Mouse (Mus musculus) common myeloid progenitor, adult 5-6 weeks (primary cell): Measurements from ENCODE around the gene Tdp2. TPM values are rescaled to one million over a fixed set of nuclear protein-coding genes. Genes with fewer than 3 reads are reported as not detected.

Experiments
- ATAC-seq: replicated peaks from 2 replicates; pipeline ENCODE4 v1.8.0; 2016; ENCODE audit warnings: low read depth, mild to moderate bottlenecking, moderate TSS enrichment, inconsistent platforms; ENCODE audit not compliant: poor library complexity, severe bottlenecking
- total RNA-seq: library from RNA; stranded (forward); fragments of 200-1000, 187-1606 nt; gene quantifications from 2 replicates; pipeline ENCODE4 v1.2.3, GENCODE M21; 2017

Gene Tdp2
- total RNA-seq, 1 experiment from 2014 or later: 70.6 TPM

DNA sequence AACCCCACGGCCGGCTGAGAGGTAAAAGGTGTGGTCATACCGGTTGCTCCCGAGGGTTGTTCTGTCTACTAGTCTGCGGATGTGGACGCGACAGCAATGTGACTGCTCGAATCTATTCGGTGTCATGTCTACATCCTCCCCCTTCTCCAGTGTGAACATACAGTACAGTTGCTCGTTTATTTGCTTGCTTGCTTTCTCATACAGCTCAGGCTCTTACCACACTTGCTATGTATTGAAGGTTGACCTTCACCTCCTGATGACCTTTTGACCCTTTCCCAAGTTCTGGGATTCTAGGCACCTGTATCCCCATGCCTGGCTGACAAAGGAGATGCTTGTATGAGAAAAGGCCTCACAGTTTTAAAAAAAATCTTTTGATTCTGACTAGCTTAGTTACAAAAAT, 36.3 kb downstream of the Tdp2 start:
- no peak for ATAC-seq

DNA sequence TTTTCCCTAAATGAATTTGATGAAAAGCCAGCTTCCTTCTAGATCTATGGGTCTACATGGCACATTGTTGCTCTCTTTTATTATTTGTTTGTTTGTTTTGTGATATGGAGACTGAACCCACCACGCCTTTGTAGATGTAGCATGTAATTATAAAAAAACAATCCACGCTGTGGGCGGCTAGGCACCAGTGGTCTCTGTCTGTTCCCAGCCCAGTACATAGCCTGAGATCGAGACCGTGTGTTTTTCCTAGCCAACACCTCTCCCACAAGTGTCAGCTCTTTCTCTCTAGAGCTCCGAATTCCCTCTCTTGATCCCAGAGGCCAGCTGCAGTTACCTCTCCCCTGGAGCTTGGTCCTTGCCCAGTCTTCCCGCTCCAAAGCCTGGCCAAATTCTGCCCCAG, 36.8 kb downstream of the Tdp2 start:
- ATAC-seq: no peak

DNA sequence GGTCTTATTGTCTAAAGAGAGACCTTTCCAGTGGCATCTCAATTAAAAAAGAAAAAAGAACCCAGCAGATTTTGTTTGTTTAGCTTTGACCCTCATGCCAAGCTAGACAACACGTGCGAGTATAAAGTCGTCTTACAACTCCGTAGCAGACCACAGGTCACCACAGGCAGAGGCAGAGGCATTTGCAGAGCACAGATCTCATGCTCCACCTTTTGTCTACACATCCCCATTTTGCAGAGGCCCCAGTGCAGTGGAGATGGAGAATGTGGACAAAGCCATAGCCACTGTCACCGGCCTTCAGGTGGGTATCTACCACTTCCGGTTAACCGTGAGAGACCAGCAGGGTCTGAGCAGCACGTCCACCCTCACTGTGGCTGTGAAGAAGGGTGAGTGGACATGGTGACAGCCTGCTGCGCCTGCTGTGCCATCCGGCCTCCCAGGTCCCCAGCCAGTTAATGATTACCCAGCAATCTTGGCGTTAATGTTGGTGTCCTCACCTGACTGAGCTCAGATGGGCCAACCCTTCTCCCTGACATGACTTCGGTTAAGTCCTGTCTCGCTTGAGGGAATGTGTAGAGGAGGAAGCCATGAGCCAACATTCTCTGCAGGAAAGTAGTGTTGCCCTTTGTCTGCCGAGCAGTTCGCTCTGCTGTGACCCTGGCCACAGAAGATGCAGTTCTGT, 48.0 kb downstream of the Tdp2 start:
- no peak for ATAC-seq

DNA sequence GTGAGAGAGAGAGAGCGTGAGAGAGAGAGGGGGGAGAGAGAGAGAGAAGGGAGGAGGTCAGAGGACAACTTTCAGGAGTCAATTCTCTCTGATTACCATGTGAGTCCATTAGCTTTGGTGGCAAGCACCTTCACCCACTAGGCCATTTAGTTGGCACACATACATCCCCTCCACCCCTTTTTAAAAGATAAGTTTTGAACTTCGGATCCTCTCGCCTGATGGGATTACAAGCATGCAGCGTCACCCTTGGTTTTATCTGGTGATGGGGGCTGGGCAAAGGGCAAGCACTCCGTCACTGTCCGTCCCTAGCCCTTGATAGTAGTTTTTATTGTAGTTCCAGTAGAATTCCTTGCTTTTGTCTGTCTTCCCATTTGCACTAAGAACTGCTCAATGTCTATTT, 48.7 kb downstream of the Tdp2 start:
- ATAC-seq: no peak

DNA sequence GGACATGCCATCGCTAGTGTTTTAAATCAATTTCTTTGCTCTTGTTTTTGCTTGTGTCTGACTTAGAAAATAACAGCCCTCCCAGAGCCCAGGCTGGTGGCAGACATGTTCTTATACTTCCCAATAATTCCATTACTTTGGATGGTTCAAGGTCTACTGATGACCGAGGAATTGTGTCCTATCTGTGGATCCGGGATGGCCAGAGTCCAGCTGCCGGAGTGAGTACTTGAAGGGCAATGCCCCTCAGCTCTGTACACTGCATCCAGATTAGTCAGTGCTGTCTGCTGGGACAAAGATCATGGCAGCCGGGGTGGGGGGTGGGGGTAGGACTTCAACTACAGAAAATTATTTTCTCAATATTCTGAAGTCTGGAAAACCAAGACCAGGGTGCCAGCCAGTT, 49.2 kb downstream of the Tdp2 start:
- ATAC-seq: no peak

DNA sequence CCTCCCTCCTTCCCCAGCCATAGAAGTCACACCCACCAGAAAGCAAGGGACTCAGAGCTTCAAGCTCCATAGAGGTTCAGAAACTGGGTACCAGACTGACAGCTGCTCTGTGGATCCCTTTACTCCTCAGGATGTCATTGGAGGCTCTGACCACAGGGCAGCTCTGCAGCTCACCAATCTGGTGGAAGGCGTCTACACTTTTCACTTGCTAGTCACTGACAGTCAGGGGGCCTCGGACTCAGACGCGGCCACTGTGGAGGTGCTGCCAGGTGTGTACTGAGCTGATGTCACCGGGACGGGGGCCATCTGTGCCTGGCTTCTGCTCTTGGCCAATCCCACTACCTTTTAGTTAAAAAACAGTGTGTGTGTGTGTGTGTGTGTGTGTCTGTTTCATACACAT, 50.9 kb downstream of the Tdp2 start:
- no peak for ATAC-seq

DNA sequence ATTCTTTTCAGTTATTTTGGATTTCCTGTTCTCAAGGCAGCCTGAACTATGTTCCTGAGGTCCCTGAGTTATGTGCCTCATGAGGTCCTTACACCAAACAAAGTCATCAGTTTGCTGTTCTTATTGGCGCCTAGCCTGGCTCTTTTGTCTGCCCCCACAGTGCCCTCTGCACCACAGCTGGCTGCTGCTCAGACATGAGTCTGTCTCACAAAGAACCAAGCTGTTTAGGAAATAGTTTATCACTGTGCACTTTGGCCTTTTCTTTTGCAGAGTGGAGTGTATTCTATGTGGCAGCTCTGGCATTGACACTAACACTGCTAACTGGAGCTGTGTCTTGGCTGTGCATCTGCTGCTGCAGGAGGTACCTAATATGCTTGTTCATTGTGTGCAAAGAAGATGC, 58.1 kb downstream of the Tdp2 start:
- no peak for ATAC-seq

Other genes with a start within 250 kb of the Tdp2 start
- gene Ripor2, start 249.5 kb upstream of the Tdp2 start, total RNA-seq: 57.2 and 64.6 TPM in 2 replicates
- gene Armh2, start 90.4 kb upstream of the Tdp2 start, total RNA-seq: not detected in 2 replicates
- 183 and 210 TPM in 2 replicates for gene Gmnn, start 69.8 kb upstream of the Tdp2 start, total RNA-seq
- gene BC005537, start 30.0 kb upstream of the Tdp2 start, total RNA-seq: 66.1 and 86.8 TPM in 2 replicates
- gene Acot13, start 139 bp upstream of the Tdp2 start, total RNA-seq: 40.9 and 43.1 TPM in 2 replicates
- not detected in 2 replicates for gene D130043K22Rik, start 13.5 kb downstream of the Tdp2 start, total RNA-seq
- gene Aldh5a1, start 106.0 kb downstream of the Tdp2 start, total RNA-seq: 0.58 and 1.3 TPM in 2 replicates
- 0.46 and 0.49 TPM in 2 replicates for gene Gpld1, start 111.5 kb downstream of the Tdp2 start, total RNA-seq
- 10.9 and 29.4 TPM in 2 replicates for gene Mrs2, start 188.7 kb downstream of the Tdp2 start, total RNA-seq
- gene Dcdc2a, start 224.3 kb downstream of the Tdp2 start, total RNA-seq: not detected in 2 replicates